Mouse (Mus musculus) G1E (cell line): ENCODE results near the gene Med24. TPM values are rescaled to one million over a fixed set of nuclear protein-coding genes. Genes with fewer than 3 reads are reported as not detected.

ENCODE experiments used
- ATAC-seq: 2 replicates; pipeline ENCODE4 v1.8.0; 2016; ENCODE audit warnings: mild to moderate bottlenecking; ENCODE audit not compliant: insufficient number of reproducible peaks, poor library complexity, low FRiP score, severe bottlenecking; ENCODE audit errors: extremely low read depth
- DNase-seq: peaks from one replicate; pipeline ENCODE4 v3.0.0; 2012; ENCODE audit warnings: low spot score
- H3K27me3 ChIP-seq: 2 replicates; pipeline ENCODE4 v1.6.1; 2012; ENCODE audit warnings: mild to moderate bottlenecking, low read length, inconsistent platforms; ENCODE audit not compliant: insufficient read depth
- H3K36me3 ChIP-seq: replicated peaks from 2 replicates; pipeline ENCODE3; 2012; ENCODE audit warnings: mild to moderate bottlenecking, inconsistent platforms
- H3K4me1 ChIP-seq: 2 replicates; pipeline ENCODE4 v1.6.1; 2012; ENCODE audit warnings: low read depth, low read length, inconsistent platforms, mixed read lengths; ENCODE audit not compliant: insufficient read depth
- H3K4me3 ChIP-seq: 2 replicates; pipeline ENCODE4 v1.5.1; 2012; ENCODE audit warnings: low read depth, mild to moderate bottlenecking, inconsistent platforms, low read length, moderate library complexity, mixed read lengths
- H3K9me3 ChIP-seq: replicated peaks from 2 replicates; pipeline ENCODE4 v1.6.1; 2012; ENCODE audit warnings: inconsistent platforms
- CTCF ChIP-seq: IDR thresholded peaks from 2 replicates; pipeline ENCODE4 v1.5.1; 2012; ENCODE audit warnings: low read depth, low read length, inconsistent platforms, mixed read lengths
- GATA1 ChIP-seq: IDR thresholded peaks from 2 replicates; pipeline ENCODE4 v1.6.1; 2012; ENCODE audit warnings: borderline replicate concordance, low read length, inconsistent platforms, mixed read lengths
- GATA2 ChIP-seq: IDR thresholded peaks from 2 replicates; pipeline ENCODE4 v1.6.1; 2012; ENCODE audit warnings: low read depth, low read length, inconsistent platforms, borderline replicate concordance
- POLR2AphosphoS5 ChIP-seq: IDR thresholded peaks from 2 replicates; pipeline ENCODE4 v1.6.1; 2012; ENCODE audit warnings: low read depth, low read length, inconsistent platforms; ENCODE audit not compliant: insufficient replicate concordance
- TAL1 ChIP-seq: conservative IDR thresholded peaks from 2 replicates; pipeline ENCODE4 v1.6.1; 2012; ENCODE audit warnings: low read depth, low read length, inconsistent platforms, mixed read lengths
- polyA plus RNA-seq: library from polyadenylated mRNA; stranded (reverse); fragments of >175 nt; gene quantifications from 2 replicates; pipeline ENCODE4 v1.2.3, GENCODE M21; 2012
- total RNA-seq, 2 experiments: library from RNA; stranded (forward) in 1 of 2; stranded (reverse) in 1 of 2; fragments of 200-1000 nt in 1 of 2; fragments of >200 nt in 1 of 2; fragmentation: Nextera tagmentation in 1 of 2; gene quantifications; 2 replicates each; pipeline ENCODE4 v1.2.3; 2014 to 2017

Gene Med24
- total and polyA plus RNA-seq, 3 experiments = 37.8 to 95.6 (median 83.8) TPM

GRCm38 (mm10) chr11:98736176-98736575 is 6.9 kb upstream of the Med24 start:
- H3K4me3 ChIP-seq = no peak overlapping the region
- peaks cover 10% of the 10 kb centered on the region for H3K27me3 ChIP-seq
- TF ChIP-seq TAL1 (no peak), GATA2 (no peak), CTCF (no peak), GATA1 (no peak), POLR2AphosphoS5 (no peak)
- DNase-seq (no peak), ATAC-seq (no peak)
- H3K36me3 ChIP-seq = no peaks in the 10 kb centered on the region
- peaks cover 38% of the 10 kb centered on the region for H3K4me1 ChIP-seq
- H3K9me3 ChIP-seq = peaks cover 11% of the 10 kb centered on the region

DNA sequence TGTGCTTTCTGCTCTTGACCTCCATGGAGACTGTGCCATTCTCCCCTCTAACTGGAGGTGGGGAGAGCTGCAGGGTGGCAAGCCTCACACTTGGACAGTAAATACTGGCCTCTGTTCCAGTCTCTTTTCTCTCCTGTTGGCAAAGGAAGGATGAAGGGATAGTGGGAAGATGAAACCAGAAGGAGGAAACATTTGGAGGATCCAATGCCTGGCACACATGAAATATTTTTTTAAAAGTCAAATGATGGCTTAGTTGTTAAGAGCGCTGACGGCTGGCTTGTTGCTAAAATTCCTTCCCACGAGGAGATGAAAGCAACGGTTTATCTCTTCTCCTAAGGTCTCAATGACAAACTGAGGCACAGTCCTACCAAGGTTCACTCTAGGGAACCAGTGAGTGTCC is 5.9 kb upstream of the Med24 start:
- Histone ChIP-seq H3K4me3 (no peak overlapping the region), H3K4me1 (peaks cover 28% of the 10 kb centered on the region), H3K27me3 (peaks cover 13% of the 10 kb centered on the region), H3K36me3 (no peaks in the 10 kb centered on the region), H3K9me3 (peaks cover 11% of the 10 kb centered on the region)
- TF ChIP-seq POLR2AphosphoS5 (no peak), GATA2 (no peak), TAL1 (no peak), CTCF (no peak), GATA1 (no peak)
- ATAC-seq (no peak), DNase-seq (no peak)

- no peaks in the 10 kb centered on the region for H3K36me3 ChIP-seq
- peaks cover 13% of the 10 kb centered on the region for H3K27me3 ChIP-seq
- ATAC-seq = no peak
- H3K4me3 ChIP-seq = no peak overlapping the region
- DNase-seq = no peak
- peaks cover 11% of the 10 kb centered on the region for H3K9me3 ChIP-seq
- TF ChIP-seq TAL1 = no peak
- no peak for TF ChIP-seq GATA2
- no peak for TF ChIP-seq GATA1
- no peak for TF ChIP-seq POLR2AphosphoS5
- TF ChIP-seq CTCF = no peak
- H3K4me1 ChIP-seq = peaks cover 20% of the 10 kb centered on the region
These were observed 4.8 kb upstream of the Med24 start for GRCm38 (mm10) chr11:98734020-98734419.

- ATAC-seq = no peak
- Histone ChIP-seq H3K4me1 (peaks cover 12% of the 10 kb centered on the region), H3K4me3 (no peak overlapping the region), H3K27me3 (peaks cover 13% of the 10 kb centered on the region), H3K9me3 (peaks cover 11% of the 10 kb centered on the region), H3K36me3 (peaks cover 19% of the 10 kb centered on the region)
- TF ChIP-seq GATA2 (no peak), TAL1 (no peak), GATA1 (no peak), POLR2AphosphoS5 (no peak), CTCF (no peak)
- no peak for DNase-seq
These were observed 1.9 kb upstream of the Med24 start for GRCm38 (mm10) chr11:98731134-98731533.

GRCm38 (mm10) chr11:98730727-98731126 is 1.5 kb upstream of the Med24 start:
- Histone ChIP-seq H3K36me3 (peaks cover 23% of the 10 kb centered on the region), H3K27me3 (peaks cover 13% of the 10 kb centered on the region), H3K4me1 (peaks cover 16% of the 10 kb centered on the region), H3K4me3 (no peak overlapping the region), H3K9me3 (peaks cover 11% of the 10 kb centered on the region)
- DNase-seq = no peak
- TF ChIP-seq TAL1 (no peak), POLR2AphosphoS5 (no peak), GATA1 (no peak), CTCF (no peak), GATA2 (no peak)
- ATAC-seq = no peak

- no peaks in the 10 kb centered on the region for H3K9me3 ChIP-seq
- H3K4me3 ChIP-seq = no peak overlapping the region
- ATAC-seq (no peak), DNase-seq (no peak)
- H3K4me1 ChIP-seq = peaks cover 38% of the 10 kb centered on the region
- H3K27me3 ChIP-seq = peaks cover under 1% of the 10 kb centered on the region; the same call in 1 of the 2 replicates
- peaks cover 69% of the 10 kb centered on the region for H3K36me3 ChIP-seq
- no peak for TF ChIP-seq CTCF
These were observed 3.2 kb downstream of the Med24 start for GRCm38 (mm10) chr11:98725926-98726506.

DNA sequence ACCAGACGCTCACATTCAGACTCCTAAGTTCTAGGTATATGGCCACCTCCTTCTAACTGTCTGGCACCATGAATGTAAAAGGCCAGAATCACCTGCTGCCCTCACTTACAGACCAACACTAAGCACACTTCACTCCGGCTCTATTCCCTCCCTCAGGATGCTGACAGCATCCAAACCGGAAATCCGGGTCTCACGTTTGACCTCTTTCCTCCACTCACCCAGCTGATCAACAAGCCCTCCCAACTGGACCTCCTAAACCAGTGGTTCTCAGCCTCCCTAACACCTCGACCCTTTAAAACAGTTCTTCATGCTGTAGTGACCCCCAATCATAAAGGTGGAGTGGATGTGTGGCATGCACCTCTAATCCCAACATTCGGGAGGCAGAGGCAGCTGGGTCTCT is 6.1 kb downstream of the Med24 start:
- Histone ChIP-seq H3K4me3 (no peak overlapping the region), H3K36me3 (peaks cover 92% of the 10 kb centered on the region), H3K4me1 (peaks cover 53% of the 10 kb centered on the region), H3K27me3 (no peaks in the 10 kb centered on the region), H3K9me3 (no peaks in the 10 kb centered on the region)
- ATAC-seq (no peak), DNase-seq (no peak)
- no peak for TF ChIP-seq GATA1
- no peak for TF ChIP-seq POLR2AphosphoS5
- no peak for TF ChIP-seq TAL1
